Mouse (Mus musculus) hindbrain, embryonic 16.5 days (tissue): ENCODE measurements around the gene Per1. TPM values are rescaled to one million over a fixed set of nuclear protein-coding genes. Genes with fewer than 3 reads are reported as not detected.
A peak's percentile ranks its signal among the peaks of the same experiment; 100 is the strongest.

Source experiments
- ATAC-seq: fragments of 200-750 bp; cut with Nextera tagmentation; 2 replicates; pipeline ENCODE4 v1.8.0; 2017; ENCODE audit warnings: moderate TSS enrichment, moderate library complexity
- H3K27ac ChIP-seq: fragments of 300-500 bp; sonication (generic); 2 replicates; pipeline ENCODE4 v1.5.1; 2014; ENCODE audit warnings: low read depth, mild to moderate bottlenecking, control low read depth, low read length, moderate library complexity
- H3K27me3 ChIP-seq: fragments of 300-500 bp; sonication (generic); replicated peaks from 2 replicates; pipeline ENCODE4 v1.6.1; 2014; ENCODE audit warnings: low read length; ENCODE audit not compliant: control insufficient read depth, insufficient read depth
- H3K36me3 ChIP-seq: fragments of 300-500 bp; sonication (generic); 2 replicates; pipeline ENCODE4 v1.6.1; 2014; ENCODE audit warnings: mild to moderate bottlenecking, low read length, moderate library complexity, mixed read lengths; ENCODE audit not compliant: control insufficient read depth, insufficient read depth
- H3K4me1 ChIP-seq: fragments of 300-500 bp; sonication (generic); 2 replicates; pipeline ENCODE4 v1.6.1; 2014; ENCODE audit warnings: low read depth, low read length; ENCODE audit not compliant: control insufficient read depth, insufficient read depth
- H3K4me2 ChIP-seq: fragments of 300-500 bp; sonication (generic); 2 replicates; pipeline ENCODE4 v1.6.1; 2014; ENCODE audit warnings: mild to moderate bottlenecking, low read length, control low read depth, moderate library complexity
- H3K4me3 ChIP-seq: fragments of 300-500 bp; sonication (generic); 2 replicates; pipeline ENCODE4 v1.5.1; 2014; ENCODE audit warnings: mild to moderate bottlenecking, low read length, control low read depth, moderate library complexity
- H3K9ac ChIP-seq: fragments of 300-500 bp; sonication (generic); 2 replicates; pipeline ENCODE4 v1.6.1; 2014; ENCODE audit warnings: low read depth, mild to moderate bottlenecking, control low read depth, low read length, moderate library complexity
- H3K9me3 ChIP-seq: fragments of 300-500 bp; sonication (generic); 2 replicates; pipeline ENCODE4 v1.6.1; 2014; ENCODE audit warnings: mild to moderate bottlenecking, low read length, moderate library complexity; ENCODE audit not compliant: control insufficient read depth
- WGBS: fragments of 180-500 bp; shearing (Covaris S2); extraction: QIAGEN DNeasy Blood & Tissue Kit; methylation state at CpG from one replicate; pipeline ENCODE4 v1.1.7; 2014; 5-methylcytosine and 5-hydroxymethylcytosine counted together
- polyA plus RNA-seq: library from polyadenylated mRNA; unstranded; fragments of >200 nt; fragmentation: Nextera tagmentation; extraction: Ambion mirVana; gene quantifications from 2 replicates; pipeline ENCODE4 v1.2.1, GENCODE M21; 2015

Per1 gene
- polyA plus RNA-seq, 1 experiment from 2014 or later: 11.1 TPM

- Histone ChIP-seq H3K4me3 (peak overlapping the region; percentile 47), H3K36me3 (no peaks in the 10 kb centered on the region), H3K27me3 (no peaks in the 10 kb centered on the region), H3K4me1 (no peaks in the 10 kb centered on the region), H3K9me3 (no peaks in the 10 kb centered on the region), H3K9ac (peak overlapping the region; percentile 55; the same call in 1 of the 2 replicates), H3K27ac (no peak overlapping the region), H3K4me2 (peak overlapping the region; percentile 59)
- 74% methylated on average over 2 of the region's 2 CpGs for WGBS
- ATAC-seq: no peak
Measured at GRCm38 (mm10) chr11:69126706-69127095, 31.7 kb downstream of the Per1 start.

- Histone ChIP-seq H3K4me3 (no peak overlapping the region), H3K4me1 (0 out of 2 replicates have a peak, but pooled peaks cover under 1% of the 10 kb centered on the region), H3K9me3 (no peaks in the 10 kb centered on the region), H3K27ac (no peak overlapping the region), H3K9ac (no peak overlapping the region), H3K36me3 (no peaks in the 10 kb centered on the region), H3K27me3 (no peaks in the 10 kb centered on the region), H3K4me2 (no peak overlapping the region)
- WGBS: 74% methylated on average over 8 of the region's 8 CpGs
- no peak for ATAC-seq
Measured at GRCm38 (mm10) chr11:69128426-69129122, 33.6 kb downstream of the Per1 start.

GRCm38 (mm10) chr11:69133566-69133922 is 38.5 kb downstream of the Per1 start:
- peak overlapping the region; percentile 68 for H3K4me2 ChIP-seq
- no peaks in the 10 kb centered on the region for H3K36me3 ChIP-seq
- H3K9ac ChIP-seq: peak overlapping the region; percentile 64
- peak; percentile 38; the same call in 1 of the 2 replicates for ATAC-seq
- H3K27me3 ChIP-seq: no peaks in the 10 kb centered on the region
- peak overlapping the region; percentile 42; the same call in 1 of the 2 replicates for H3K27ac ChIP-seq
- WGBS: 17% methylated on average over 5 of the region's 5 CpGs
- peak overlapping the region; percentile 44 for H3K4me3 ChIP-seq
- no peaks in the 10 kb centered on the region for H3K9me3 ChIP-seq
- 0 out of 2 replicates have a peak, but pooled peaks cover 3% of the 10 kb centered on the region for H3K4me1 ChIP-seq

GRCm38 (mm10) chr11:69133923-69134621 is 39.1 kb downstream of the Per1 start:
- Histone ChIP-seq H3K27me3 (no peaks in the 10 kb centered on the region), H3K4me1 (0 out of 2 replicates have a peak, but pooled peaks cover 3% of the 10 kb centered on the region), H3K9ac (peak overlapping the region; percentile 64), H3K36me3 (no peaks in the 10 kb centered on the region), H3K27ac (peak overlapping the region; percentile 42; the same call in 1 of the 2 replicates), H3K9me3 (no peaks in the 10 kb centered on the region), H3K4me3 (peak overlapping the region; percentile 44), H3K4me2 (peak overlapping the region; percentile 68)
- 2% methylated on average over 34 of the region's 34 CpGs for WGBS
- peak; percentile 84 for ATAC-seq

- H3K9me3 ChIP-seq: no peaks in the 10 kb centered on the region
- 39% methylated on average over 8 of the region's 8 CpGs for WGBS
- no peak; the same call in 1 of the 2 replicates for ATAC-seq
- peak overlapping the region; percentile 68 for H3K4me2 ChIP-seq
- no peaks in the 10 kb centered on the region for H3K36me3 ChIP-seq
- H3K27ac ChIP-seq: no peak overlapping the region
- H3K4me1 ChIP-seq: 0 out of 2 replicates have a peak, but pooled peaks cover 3% of the 10 kb centered on the region
- peak overlapping the region; percentile 64 for H3K9ac ChIP-seq
- H3K4me3 ChIP-seq: peak overlapping the region; percentile 44
- H3K27me3 ChIP-seq: no peaks in the 10 kb centered on the region
Measured at GRCm38 (mm10) chr11:69134622-69134968, 39.6 kb downstream of the Per1 start.

GRCm38 (mm10) chr11:69135361-69135760 is 40.3 kb downstream of the Per1 start:
- Histone ChIP-seq H3K27me3 (no peaks in the 10 kb centered on the region), H3K27ac (no peak overlapping the region), H3K36me3 (no peaks in the 10 kb centered on the region), H3K9ac (no peak overlapping the region), H3K4me3 (no peak overlapping the region), H3K4me1 (0 out of 2 replicates have a peak, but pooled peaks cover 3% of the 10 kb centered on the region), H3K9me3 (no peaks in the 10 kb centered on the region), H3K4me2 (no peak overlapping the region)
- 88% methylated on average over 6 of the region's 6 CpGs for WGBS
- no peak for ATAC-seq

- ATAC-seq: no peak
- Histone ChIP-seq H3K9ac (no peak overlapping the region), H3K4me3 (no peak overlapping the region), H3K27me3 (no peaks in the 10 kb centered on the region), H3K9me3 (no peaks in the 10 kb centered on the region), H3K4me1 (peaks cover 2% of the 10 kb centered on the region; the same call in 1 of the 2 replicates), H3K27ac (no peak overlapping the region), H3K36me3 (no peaks in the 10 kb centered on the region), H3K4me2 (no peak overlapping the region)
- WGBS: 49% methylated on average over 7 of the region's 7 CpGs
Measured at GRCm38 (mm10) chr11:69147546-69147945, 52.5 kb downstream of the Per1 start.

- 85% methylated on average over 5 of the region's 5 CpGs for WGBS
- peaks cover 2% of the 10 kb centered on the region; the same call in 1 of the 2 replicates for H3K4me1 ChIP-seq
- H3K4me3 ChIP-seq: no peak overlapping the region
- no peak for ATAC-seq
- no peak overlapping the region for H3K9ac ChIP-seq
- H3K27me3 ChIP-seq: no peaks in the 10 kb centered on the region
- no peaks in the 10 kb centered on the region for H3K36me3 ChIP-seq
- H3K4me2 ChIP-seq: no peak overlapping the region
- H3K9me3 ChIP-seq: no peaks in the 10 kb centered on the region
- H3K27ac ChIP-seq: no peak overlapping the region
Measured at GRCm38 (mm10) chr11:69148451-69148960, 53.5 kb downstream of the Per1 start.

- Histone ChIP-seq H3K4me3 (no peak overlapping the region), H3K9ac (no peak overlapping the region), H3K27ac (no peak overlapping the region), H3K4me1 (peaks cover 2% of the 10 kb centered on the region; the same call in 1 of the 2 replicates), H3K36me3 (no peaks in the 10 kb centered on the region), H3K4me2 (no peak overlapping the region), H3K9me3 (no peaks in the 10 kb centered on the region), H3K27me3 (no peaks in the 10 kb centered on the region)
- ATAC-seq: no peak
- WGBS: 64% methylated on average over 6 of the region's 6 CpGs
Measured at GRCm38 (mm10) chr11:69149728-69150127, 54.7 kb downstream of the Per1 start.
